Mouse (Mus musculus): ENCODE results near the gene Wnt3a. TPM values are rescaled to one million over a fixed set of nuclear protein-coding genes. Genes with fewer than 3 reads are reported as not detected.
"Not testable (repeated sequence)": the region's sequence is repeated elsewhere in the genome, so short reads cannot be mapped to it uniquely, and the experiment has no call there.

The Wnt3a gene
- polyA plus RNA-seq, 1 experiment from 2014 or later, result 6.8 TPM

DNA sequence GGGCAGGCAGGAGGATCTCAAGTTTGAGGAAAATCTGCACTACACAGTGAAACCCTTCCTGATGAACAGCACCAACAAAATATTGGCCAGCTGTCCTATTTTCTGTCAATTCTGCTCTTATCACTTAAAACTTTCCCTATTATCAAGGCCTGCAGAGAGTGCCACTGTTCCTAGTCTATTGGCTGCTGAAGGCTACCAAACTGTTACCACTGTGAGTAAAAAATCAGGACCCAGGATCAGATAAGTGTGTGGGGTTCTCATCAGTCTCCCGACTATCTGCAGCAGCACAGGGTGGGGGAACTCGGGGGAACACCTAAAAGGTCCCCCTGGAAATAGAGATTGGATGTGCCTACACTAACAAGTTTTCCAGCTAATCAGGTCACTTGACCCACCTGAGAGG is 65.4 kb downstream of the Wnt3a start:
- 89% methylated on average over 2 of the region's 2 CpGs for WGBS
- no peak overlapping the region for H3K4me3 ChIP-seq (replicated peaks)
- peaks cover 40% of the 10 kb centered on the region for H3K4me1 ChIP-seq
- H3K9me3 ChIP-seq, result no peaks in the 10 kb centered on the region
- no peak for ATAC-seq (ENCODE audit: low FRiP score)
- H3K9ac ChIP-seq, result no peak overlapping the region; the same call in 1 of the 2 replicates
- no peaks in the 10 kb centered on the region for H3K27me3 ChIP-seq
- H3K27ac ChIP-seq, result no peak overlapping the region
- H3K36me3 ChIP-seq (replicated peaks), result peaks cover 14% of the 10 kb centered on the region; the same call in 1 of the 2 replicates
- H3K4me2 ChIP-seq, result no peak overlapping the region

DNA sequence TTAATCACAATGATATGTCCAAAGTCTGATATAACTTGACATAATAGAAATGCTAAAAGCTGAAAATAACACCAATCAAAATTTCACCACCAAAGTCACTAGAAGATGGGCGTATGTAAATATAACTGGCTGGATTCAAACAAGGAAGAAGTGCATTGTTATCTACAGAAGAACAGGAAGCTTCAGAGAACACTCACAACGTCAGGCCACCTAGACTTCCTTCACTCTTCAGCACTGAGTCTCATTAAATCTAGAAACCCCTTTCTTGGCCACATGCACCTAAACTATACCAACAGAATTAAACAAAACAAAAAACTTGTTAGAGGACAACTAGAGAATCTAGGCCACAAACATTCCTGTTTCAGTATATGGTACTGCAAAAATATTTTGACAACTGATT is 66.1 kb downstream of the Wnt3a start:
- H3K27me3 ChIP-seq, result no peaks in the 10 kb centered on the region
- ATAC-seq (ENCODE audit: low FRiP score), result no peak
- WGBS, result 77% methylated on average over 2 of the region's 2 CpGs
- no peak overlapping the region for H3K4me3 ChIP-seq (replicated peaks)
- no peak overlapping the region for H3K27ac ChIP-seq
- H3K9ac ChIP-seq, result no peak overlapping the region
- H3K36me3 ChIP-seq (replicated peaks), result peaks cover 18% of the 10 kb centered on the region; the same call in 1 of the 2 replicates
- H3K4me2 ChIP-seq, result no peak overlapping the region
- H3K9me3 ChIP-seq, result no peaks in the 10 kb centered on the region
- H3K4me1 ChIP-seq, result peaks cover 40% of the 10 kb centered on the region

DNA sequence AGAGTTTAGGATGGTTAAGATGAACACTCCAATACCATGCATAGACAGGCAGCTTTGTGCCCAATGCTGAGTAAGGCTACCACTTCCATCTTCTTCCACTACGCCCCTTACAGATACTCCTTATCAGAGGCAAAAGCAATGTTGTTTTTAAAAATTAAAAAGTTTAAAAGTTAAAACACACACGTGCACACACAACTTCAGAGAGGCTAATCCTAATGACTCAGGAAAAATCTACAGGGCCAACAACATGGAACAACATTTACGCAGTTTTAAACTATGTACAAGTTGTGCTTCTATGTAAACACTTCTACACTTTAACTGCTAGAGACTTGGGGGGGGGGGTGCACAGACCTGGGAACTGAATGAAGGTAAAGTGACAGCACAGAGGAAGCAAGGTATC is 66.5 kb downstream of the Wnt3a start:
- H3K9ac ChIP-seq, result no peak overlapping the region
- no peaks in the 10 kb centered on the region for H3K9me3 ChIP-seq
- H3K4me3 ChIP-seq (replicated peaks), result no peak overlapping the region
- H3K36me3 ChIP-seq (replicated peaks), result peaks cover 22% of the 10 kb centered on the region
- H3K4me2 ChIP-seq, result no peak overlapping the region
- WGBS, result 96% methylated on average over 3 of the region's 3 CpGs
- H3K27me3 ChIP-seq, result no peaks in the 10 kb centered on the region
- peaks cover 40% of the 10 kb centered on the region for H3K4me1 ChIP-seq
- H3K27ac ChIP-seq, result no peak overlapping the region
- ATAC-seq (ENCODE audit: low FRiP score), result no peak

DNA sequence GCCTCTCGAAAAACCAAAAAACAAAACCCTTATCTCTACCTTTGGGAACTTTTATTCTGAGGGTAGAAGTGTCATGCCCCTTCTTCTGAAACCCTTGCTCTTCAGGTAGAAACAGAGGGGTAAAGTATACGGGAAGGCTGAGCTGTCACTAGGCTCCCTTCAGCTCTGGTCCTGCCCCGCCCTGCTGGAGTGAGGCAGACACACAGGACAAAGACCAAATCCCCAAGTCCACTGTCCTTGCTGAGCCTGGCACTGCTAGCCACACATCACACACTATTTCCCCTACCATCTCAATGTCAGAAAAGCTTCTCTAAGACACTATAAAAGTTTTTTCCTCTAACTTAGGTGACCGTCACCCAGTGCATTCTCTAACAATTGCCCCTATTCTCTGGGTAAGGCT is 68.2 kb downstream of the Wnt3a start:
- no peak for ATAC-seq (ENCODE audit: low FRiP score)
- Histone ChIP-seq H3K36me3 (replicated peaks) (peaks cover 24% of the 10 kb centered on the region), H3K9ac (no peak overlapping the region), H3K27ac (no peak overlapping the region), H3K9me3 (no peaks in the 10 kb centered on the region), H3K4me2 (no peak overlapping the region), H3K27me3 (no peaks in the 10 kb centered on the region), H3K4me1 (peaks cover 34% of the 10 kb centered on the region), H3K4me3 (replicated peaks) (no peak overlapping the region)
- 86% methylated on average over 4 of the region's 4 CpGs for WGBS

DNA sequence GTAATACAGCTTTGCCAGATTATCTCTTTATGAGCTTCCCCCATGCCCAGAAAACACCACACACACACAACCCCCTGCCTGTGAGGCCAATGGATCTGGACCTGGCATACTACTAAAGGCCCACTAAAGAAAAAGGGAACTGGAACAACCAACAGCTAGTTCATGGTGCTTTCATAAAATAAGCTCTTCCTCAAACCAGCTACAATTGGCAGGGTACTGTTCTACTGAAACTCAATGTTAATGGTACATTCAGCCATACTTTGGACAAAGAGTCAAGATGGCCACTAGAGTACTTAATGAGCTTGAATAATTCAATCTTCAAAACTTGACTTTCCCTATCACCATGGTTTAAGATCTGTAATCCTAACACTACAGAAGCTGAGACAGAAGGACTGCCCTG is 68.9 kb downstream of the Wnt3a start:
- Histone ChIP-seq H3K27me3 (no peaks in the 10 kb centered on the region), H3K36me3 (replicated peaks) (peaks cover 24% of the 10 kb centered on the region)

DNA sequence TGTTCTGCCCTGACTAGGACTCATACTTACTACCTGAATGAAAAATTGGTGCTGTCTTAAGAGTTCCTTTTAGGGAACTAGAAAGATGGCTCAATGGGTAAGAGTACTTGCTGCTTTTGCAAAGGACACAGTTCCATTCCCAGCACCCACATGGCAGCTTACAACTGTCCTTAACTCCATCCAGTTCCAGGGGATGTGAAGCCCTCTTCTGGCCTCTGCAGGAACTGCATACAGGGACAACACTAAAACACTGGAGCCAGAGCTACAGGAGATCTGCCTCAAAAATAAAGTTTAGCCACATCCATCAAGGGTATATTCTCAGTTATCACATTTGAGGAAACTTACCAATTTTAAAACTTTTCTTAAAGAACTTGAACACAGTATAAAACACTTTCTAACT is 71.5 kb downstream of the Wnt3a start:
- peaks cover 9% of the 10 kb centered on the region for H3K4me1 ChIP-seq
- no peaks in the 10 kb centered on the region for H3K27me3 ChIP-seq
- no peak for ATAC-seq (ENCODE audit: low FRiP score)
- no peak overlapping the region for H3K9ac ChIP-seq
- peaks cover 32% of the 10 kb centered on the region for H3K36me3 ChIP-seq (replicated peaks)
- H3K27ac ChIP-seq, result no peak overlapping the region
- H3K4me3 ChIP-seq (replicated peaks), result no peak overlapping the region
- no peaks in the 10 kb centered on the region for H3K9me3 ChIP-seq
- no peak overlapping the region for H3K4me2 ChIP-seq

More for the DNA sequence above, 68.9 kb downstream of the Wnt3a start:
- H3K4me1 ChIP-seq, result peaks cover 28% of the 10 kb centered on the region
- no peaks in the 10 kb centered on the region for H3K9me3 ChIP-seq
- H3K4me2 ChIP-seq, result no peak overlapping the region
- H3K9ac ChIP-seq, result no peak overlapping the region
- H3K27ac ChIP-seq, result no peak overlapping the region
- H3K4me3 ChIP-seq (replicated peaks), result no peak overlapping the region
- no peak for ATAC-seq (ENCODE audit: low FRiP score)

DNA sequence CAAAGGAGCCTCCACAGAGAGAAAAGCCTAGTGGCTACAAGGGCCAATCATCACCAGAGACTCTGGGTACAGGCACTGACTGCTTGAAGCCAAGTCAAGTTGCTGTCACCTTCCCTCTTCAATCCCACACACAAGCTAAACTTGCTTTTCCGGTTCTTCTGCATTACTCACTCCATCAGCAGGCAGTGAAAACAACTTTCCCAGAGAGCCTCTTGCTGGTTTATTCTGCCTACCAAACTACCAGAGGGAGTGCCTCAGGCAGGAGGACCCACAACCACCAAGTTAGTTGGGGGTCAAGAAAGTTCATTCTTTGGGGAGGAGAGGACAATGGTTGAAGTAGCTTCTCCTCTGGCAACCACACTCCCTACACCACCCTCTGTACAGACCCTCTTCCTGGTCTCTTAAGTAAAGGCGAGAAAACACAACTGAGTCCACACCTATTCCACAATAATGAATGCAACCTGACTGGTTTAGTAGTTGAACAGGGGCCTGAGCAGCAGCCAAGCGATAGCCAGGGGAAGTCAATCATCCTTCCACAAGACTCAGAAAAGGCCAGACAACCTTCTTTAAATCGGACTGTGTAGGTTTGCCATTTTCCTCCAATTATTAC is 72.1 kb downstream of the Wnt3a start:
- WGBS, result 96% methylated on average over 4 of the region's 4 CpGs
- Histone ChIP-seq H3K9me3 (no peaks in the 10 kb centered on the region), H3K36me3 (replicated peaks) (peaks cover 29% of the 10 kb centered on the region), H3K4me1 (peaks cover 4% of the 10 kb centered on the region), H3K4me2 (no peak overlapping the region), H3K9ac (no peak overlapping the region), H3K27ac (no peak overlapping the region), H3K4me3 (replicated peaks) (no peak overlapping the region), H3K27me3 (no peaks in the 10 kb centered on the region)
- ATAC-seq (ENCODE audit: low FRiP score), result no peak

DNA sequence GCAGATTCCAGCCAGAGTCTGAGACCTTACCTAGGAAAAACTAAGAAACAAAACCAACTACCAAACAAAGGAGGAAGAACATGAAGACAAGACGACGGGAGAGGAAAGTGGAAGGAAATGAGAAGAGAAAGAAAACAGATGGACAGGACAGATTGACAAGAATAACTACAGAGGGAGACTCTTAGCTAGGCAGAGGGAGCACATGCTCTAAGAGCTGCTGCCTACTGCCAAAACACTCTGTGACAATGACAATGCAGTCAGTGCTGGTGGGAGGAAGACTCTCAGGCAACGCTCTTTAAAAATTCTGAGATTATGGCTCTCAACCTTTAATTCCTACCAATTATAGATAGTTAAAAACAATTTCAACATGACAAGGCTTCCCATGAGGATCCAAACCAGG is 73.6 kb downstream of the Wnt3a start:
- no peak overlapping the region for H3K27ac ChIP-seq
- no peak overlapping the region for H3K4me2 ChIP-seq
- no peak overlapping the region for H3K9ac ChIP-seq
- no peaks in the 10 kb centered on the region for H3K9me3 ChIP-seq
- H3K4me3 ChIP-seq (replicated peaks), result no peak overlapping the region
- H3K27me3 ChIP-seq, result no peaks in the 10 kb centered on the region
- peaks cover 36% of the 10 kb centered on the region for H3K36me3 ChIP-seq (replicated peaks)
- H3K4me1 ChIP-seq, result no peaks in the 10 kb centered on the region
- WGBS, result 86% methylated on average over 3 of the region's 3 CpGs
- ATAC-seq (ENCODE audit: low FRiP score), result no peak

DNA sequence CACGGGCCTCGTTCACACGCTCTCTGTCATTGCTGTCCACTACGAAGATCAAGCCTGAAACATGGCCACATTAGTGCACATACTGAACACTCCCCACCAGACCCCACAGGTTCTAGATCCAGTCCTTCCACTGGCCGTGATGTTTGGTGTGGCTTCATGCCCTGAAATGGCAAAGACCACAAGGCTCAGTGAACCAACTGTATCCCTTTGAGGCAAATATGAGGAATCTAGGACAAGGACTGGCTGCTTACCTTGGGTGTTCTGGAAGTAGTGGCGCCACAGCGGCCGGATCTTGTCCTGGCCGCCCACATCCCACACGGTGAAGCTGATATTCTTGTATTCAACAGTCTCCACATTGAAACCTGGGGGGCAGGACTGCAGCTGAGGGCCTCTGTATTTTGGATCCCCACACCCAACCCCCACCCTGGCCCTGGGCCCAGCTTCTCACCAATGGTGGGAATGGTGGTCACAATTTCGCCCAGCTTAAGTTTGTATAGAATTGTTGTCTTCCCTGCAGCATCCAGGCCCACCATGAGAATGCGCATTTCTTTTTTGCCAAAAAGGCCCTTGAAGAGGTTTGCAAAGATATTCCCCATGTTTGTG is 77.6 kb downstream of the Wnt3a start:
- peaks cover 46% of the 10 kb centered on the region for H3K36me3 ChIP-seq (replicated peaks)
- ATAC-seq (ENCODE audit: low FRiP score), result no peak
- 93% methylated on average over 12 of the region's 12 CpGs for WGBS

DNA sequence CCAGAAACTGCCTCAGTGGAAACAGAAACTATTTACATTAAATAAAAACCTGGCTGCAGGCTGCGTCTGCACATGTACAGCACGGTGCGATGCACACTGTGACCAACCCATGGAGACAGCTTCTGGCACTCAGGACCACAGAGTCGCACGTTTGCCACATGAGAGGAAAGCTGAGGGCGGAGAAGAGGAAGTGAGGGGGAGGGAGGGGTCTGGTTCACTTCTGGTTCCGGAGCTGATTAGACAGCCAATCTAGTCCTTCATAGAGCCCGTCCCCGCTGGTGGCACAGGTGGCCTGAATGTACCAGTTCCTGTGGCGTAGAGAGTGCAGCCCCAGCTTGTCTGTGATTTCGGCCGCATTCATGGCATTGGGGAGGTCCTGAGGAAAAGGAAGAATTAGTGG is 78.2 kb downstream of the Wnt3a start:
- H3K4me2 ChIP-seq; H3K27me3 ChIP-seq; ATAC-seq (ENCODE audit: low FRiP score); H3K4me3 ChIP-seq (replicated peaks); H3K27ac ChIP-seq; H3K9me3 ChIP-seq; H3K9ac ChIP-seq: not testable (repeated sequence)
- peaks cover 46% of the 10 kb centered on the region for H3K36me3 ChIP-seq (replicated peaks)
- peaks cover 20% of the 10 kb centered on the region for H3K4me1 ChIP-seq
- WGBS, result 86% methylated on average over 12 of the region's 12 CpGs

More for the DNA sequence above, 77.6 kb downstream of the Wnt3a start:
- Histone ChIP-seq H3K4me2 (no peak overlapping the region), H3K27ac (no peak overlapping the region), H3K9me3 (no peaks in the 10 kb centered on the region), H3K4me1 (peaks cover 16% of the 10 kb centered on the region), H3K4me3 (replicated peaks) (no peak overlapping the region), H3K27me3 (no peaks in the 10 kb centered on the region), H3K9ac (no peak overlapping the region)

DNA sequence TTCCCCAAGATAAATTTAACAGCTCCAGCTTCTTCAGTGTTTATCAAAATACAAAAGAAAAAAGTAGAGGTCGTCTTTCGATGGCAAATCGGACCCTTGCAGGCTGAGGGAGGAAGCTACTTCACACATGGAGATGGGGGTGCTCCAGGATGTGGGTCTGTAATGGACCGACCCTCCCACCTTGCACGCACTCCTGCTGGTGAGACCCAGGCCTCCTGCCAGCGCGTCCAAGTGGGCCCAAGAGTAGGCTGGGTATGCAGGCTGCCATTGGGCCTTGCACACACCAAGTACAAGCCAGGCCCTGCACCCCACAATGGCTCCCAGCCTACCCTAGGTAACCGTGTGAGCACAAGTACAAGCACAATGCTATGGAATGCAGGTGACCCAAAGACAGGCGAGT is 79.0 kb downstream of the Wnt3a start:
- not testable (repeated sequence) for H3K4me3 ChIP-seq (replicated peaks); H3K27me3 ChIP-seq; H3K9ac ChIP-seq; H3K9me3 ChIP-seq; H3K4me2 ChIP-seq; ATAC-seq (ENCODE audit: low FRiP score); H3K27ac ChIP-seq
- 92% methylated on average over 9 of the region's 9 CpGs for WGBS
- peaks cover 50% of the 10 kb centered on the region for H3K36me3 ChIP-seq (replicated peaks)
- peaks cover 20% of the 10 kb centered on the region for H3K4me1 ChIP-seq

DNA sequence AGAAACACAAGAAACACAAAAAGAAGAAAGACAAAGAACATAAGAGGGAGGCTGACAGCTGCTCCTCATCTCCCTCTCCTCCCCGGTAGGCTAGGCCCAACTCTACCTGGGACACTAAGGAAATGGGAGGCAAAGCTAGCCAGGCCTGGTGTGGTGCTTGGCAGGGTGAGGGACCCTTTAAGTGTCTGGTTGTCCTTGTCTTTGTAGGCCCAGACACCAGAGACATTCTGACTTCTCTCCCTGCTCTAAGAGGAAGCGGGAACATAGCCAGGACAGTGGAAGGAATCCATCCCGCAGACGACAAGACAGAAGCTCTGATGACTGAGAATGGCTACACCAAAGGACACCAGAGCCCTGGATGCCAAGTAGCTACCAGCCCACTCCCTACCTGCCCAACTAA is 80.5 kb downstream of the Wnt3a start:
- ATAC-seq (ENCODE audit: low FRiP score), result no peak
- H3K4me3 ChIP-seq (replicated peaks), result no peak overlapping the region
- H3K27ac ChIP-seq, result no peak overlapping the region
- H3K27me3 ChIP-seq, result no peaks in the 10 kb centered on the region
- peaks cover 64% of the 10 kb centered on the region for H3K36me3 ChIP-seq (replicated peaks)
- H3K4me1 ChIP-seq, result peaks cover 20% of the 10 kb centered on the region
- no peaks in the 10 kb centered on the region for H3K9me3 ChIP-seq
- H3K9ac ChIP-seq, result 0 out of 2 replicates have a peak overlapping the region, but pooled peaks have one; percentile 21
- WGBS, result 89% methylated on average over 4 of the region's 4 CpGs
- no peak overlapping the region for H3K4me2 ChIP-seq

DNA sequence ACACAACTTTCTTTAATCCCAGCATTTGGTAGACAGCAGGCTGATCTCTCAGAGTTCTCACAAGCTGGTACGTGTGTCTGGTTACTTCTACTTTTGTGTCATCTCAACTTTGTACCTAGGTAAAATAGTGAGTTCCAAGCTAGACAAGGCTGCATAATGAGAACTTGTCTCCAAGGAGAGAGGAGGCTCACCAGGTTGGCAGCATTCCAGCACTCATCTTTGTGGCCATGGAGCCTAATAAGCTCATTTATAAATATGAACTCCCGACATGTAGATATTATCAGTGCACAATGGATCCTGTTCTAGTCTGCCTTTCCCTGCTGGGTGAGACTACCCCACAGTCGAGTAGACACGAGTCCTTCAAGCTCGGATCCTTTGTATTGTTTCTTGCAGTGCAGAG is 81.0 kb downstream of the Wnt3a start:
- H3K9me3 ChIP-seq, result no peaks in the 10 kb centered on the region
- H3K27me3 ChIP-seq, result no peaks in the 10 kb centered on the region
- no peak overlapping the region; the same call in 1 of the 2 replicates for H3K9ac ChIP-seq
- H3K4me3 ChIP-seq (replicated peaks), result peak overlapping the region; percentile 88
- no peak for ATAC-seq (ENCODE audit: low FRiP score)
- peaks cover 63% of the 10 kb centered on the region for H3K36me3 ChIP-seq (replicated peaks)
- H3K4me2 ChIP-seq, result peak overlapping the region; percentile 86
- peaks cover 20% of the 10 kb centered on the region for H3K4me1 ChIP-seq
- WGBS, result 62% methylated on average over 5 of the region's 5 CpGs
- H3K27ac ChIP-seq, result no peak overlapping the region

All from forebrain, embryonic 12.5 days (tissue).